Mouse (Mus musculus) adrenal gland, adult (tissue): ENCODE measurements around the gene Mmrn2.
"Not testable (repeated sequence)": the region's sequence is repeated elsewhere in the genome, so short reads cannot be mapped to it uniquely, and the experiment has no call there.

Experiments used
- DNase-seq, 2 experiments: peaks; one replicate each; pipeline ENCODE4 v3.0.0; 2022 to 2023; ENCODE audit warnings: low spot score in 1 of 2; ENCODE audit not compliant: inconsistent age in 2 of 2

Mmrn2 gene

GRCm38 (mm10) chr14:34401135-34401534, 25.9 kb downstream of the Mmrn2 start:
- peak; percentile 77 to 94 for DNase-seq

DNA sequence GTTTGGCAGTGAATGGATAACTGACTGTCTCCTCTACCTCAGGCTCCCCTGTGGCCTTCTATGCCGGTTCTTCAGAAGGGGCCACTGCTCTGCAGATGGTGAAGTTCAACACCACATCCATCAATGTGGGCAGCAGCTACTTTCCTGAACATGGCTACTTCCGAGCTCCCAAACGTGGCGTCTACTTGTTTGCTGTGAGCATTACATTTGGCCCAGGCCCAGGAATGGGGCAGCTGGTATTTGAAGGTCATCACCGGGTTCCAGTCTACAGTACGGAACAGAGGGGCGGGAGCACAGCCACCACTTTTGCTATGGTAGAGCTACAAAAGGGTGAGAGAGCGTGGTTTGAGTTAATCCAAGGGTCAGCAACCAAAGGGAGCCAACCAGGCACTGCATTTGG, 27.6 kb downstream of the Mmrn2 start:
- DNase-seq = peak; percentile 58 to 80

GRCm38 (mm10) chr14:34403424-34403823, 28.2 kb downstream of the Mmrn2 start:
- no peak for DNase-seq

GRCm38 (mm10) chr14:34410716-34411115, 35.5 kb downstream of the Mmrn2 start:
- DNase-seq = no peak

DNA sequence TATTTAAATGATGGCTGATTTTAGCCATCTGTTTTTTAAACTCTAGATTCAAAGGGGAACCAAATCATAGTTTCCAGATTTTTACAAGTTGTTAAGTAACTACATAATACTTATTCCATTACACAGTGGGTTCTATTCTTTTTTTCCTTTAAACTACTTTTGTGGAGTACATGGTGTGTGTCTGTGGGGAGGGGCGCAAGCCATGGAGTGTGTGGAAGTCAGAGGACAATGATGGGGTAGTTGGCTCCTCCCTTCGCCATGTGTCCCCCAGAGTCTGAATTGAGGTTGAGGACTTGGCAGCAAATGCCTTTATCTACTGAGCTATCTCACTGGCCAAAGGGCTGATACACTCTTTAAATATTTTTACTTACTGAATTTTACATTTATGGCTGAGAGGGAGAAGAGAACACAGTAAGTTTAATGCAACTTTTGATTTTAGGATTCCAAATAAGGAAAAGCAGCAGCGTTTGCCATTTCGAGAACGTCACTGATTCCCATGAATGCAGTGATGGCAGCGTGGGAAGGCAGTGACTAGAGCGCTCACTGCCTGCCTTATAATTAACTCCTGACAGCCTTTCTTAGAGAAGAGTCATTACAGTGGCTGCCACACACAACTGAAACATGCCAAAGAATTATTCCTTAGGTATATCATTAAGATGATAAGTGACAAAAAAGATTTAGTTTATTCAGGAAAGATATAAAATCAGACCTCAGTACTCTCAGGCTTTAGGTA, 37.1 kb downstream of the Mmrn2 start:
- DNase-seq = no peak

GRCm38 (mm10) chr14:34416946-34417345, 41.7 kb downstream of the Mmrn2 start:
- DNase-seq = not testable (repeated sequence)

- no peak for DNase-seq
Observed at GRCm38 (mm10) chr14:34417501-34417900, 42.2 kb downstream of the Mmrn2 start.

DNA sequence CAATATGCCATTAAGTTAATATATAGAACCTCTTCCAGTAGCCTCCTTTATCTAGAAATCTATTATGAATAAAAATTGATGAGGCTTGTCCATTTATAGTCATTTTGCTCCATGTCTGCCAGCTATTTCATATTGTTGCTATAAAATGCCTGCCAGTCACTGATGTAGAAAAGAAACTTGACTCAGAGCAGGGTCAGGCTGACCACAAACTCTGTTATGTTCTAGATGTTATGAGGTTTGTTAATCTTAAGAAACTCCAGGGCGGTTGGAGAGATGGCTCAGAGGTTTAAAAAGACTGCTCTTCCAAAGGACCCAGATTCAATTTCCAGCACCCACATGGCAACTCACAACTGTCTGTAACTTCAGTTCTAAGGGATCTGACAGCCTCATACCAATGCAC, 45.8 kb downstream of the Mmrn2 start:
- no peak for DNase-seq

DNA sequence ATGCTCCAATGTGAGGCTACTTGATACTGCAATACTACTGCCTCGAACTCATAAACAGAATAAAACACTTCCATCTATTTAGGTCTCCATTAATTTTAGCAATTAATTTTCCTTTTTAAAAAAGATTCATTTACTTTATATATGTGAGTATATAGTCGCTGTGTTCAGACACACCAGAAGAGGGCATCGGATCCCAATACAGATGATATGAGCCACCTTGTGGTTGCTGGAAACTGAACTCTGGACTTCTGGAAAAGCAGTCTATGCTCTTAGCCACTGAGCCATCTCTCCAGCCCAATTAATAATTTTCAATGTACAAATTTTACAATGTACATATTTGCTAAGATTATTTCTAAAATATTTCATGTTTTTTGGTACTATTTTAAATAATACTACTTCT, 53.0 kb downstream of the Mmrn2 start:
- no peak for DNase-seq

DNA sequence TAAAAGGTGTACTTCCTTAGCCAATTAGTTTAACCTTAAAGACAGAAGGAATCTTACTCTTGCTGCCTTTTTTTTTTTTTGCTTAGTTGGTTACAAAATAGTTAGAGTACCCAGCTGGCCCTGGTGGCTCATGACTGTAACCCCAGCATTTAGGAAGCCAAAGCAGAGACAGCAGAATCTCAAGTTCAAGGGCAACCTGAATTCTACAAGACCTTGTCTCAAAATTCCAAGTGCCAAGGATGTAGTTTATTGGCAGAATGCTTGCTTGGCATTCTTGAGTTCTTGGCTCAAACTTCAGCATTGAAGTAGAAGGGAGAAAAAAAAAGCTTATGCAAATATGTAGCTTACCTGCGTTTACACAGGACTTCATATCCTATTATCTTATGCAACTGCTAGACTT, 53.8 kb downstream of the Mmrn2 start:
- peak in 1 of 2 experiments; percentile 63 for DNase-seq

GRCm38 (mm10) chr14:34440526-34441066, 65.3 kb downstream of the Mmrn2 start:
- no peak for DNase-seq

- DNase-seq = no peak
Observed at GRCm38 (mm10) chr14:34442531-34442930, 67.3 kb downstream of the Mmrn2 start.

DNA sequence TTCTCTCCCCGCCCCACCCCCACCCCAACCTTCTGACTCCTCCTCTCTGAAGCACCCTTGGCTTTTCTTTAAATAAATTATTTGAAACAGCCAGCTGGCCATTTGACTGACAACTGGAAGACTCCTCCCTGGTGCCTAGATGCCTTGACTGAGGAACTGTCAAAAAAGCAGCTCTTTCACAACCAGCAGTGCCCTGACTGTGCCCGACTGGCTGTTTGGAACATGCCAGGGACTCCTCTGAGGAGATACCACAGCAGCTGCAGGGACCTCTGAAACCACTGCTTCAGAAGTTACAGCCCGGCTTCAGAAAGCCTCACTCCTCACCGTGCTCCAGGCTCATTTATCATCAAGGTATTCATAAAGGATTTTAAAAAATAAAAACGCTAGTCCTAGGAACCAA, 69.1 kb downstream of the Mmrn2 start:
- DNase-seq = peak in 1 of 2 experiments; percentile 49

DNA sequence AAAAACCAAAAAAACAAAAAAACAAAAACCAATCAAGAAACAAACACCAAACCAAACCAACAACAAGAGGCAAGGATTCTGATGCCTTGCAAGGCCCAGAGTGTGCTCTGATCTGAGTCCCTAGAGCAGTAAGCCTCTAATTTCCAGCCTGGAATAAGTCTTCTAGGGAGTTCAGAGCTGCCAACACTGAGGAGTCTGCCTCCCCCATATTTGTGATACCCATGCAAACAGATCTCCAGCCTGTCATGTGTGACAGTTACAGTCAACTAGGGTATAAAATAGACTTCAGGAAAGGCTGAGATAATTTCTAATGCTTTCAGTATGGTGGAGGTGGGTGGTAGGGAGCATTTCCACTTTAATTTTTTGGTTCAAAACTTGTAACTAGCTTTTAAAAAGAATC, 69.7 kb downstream of the Mmrn2 start:
- DNase-seq = no peak

GRCm38 (mm10) chr14:34445348-34445747, 70.1 kb downstream of the Mmrn2 start:
- no peak for DNase-seq

DNA sequence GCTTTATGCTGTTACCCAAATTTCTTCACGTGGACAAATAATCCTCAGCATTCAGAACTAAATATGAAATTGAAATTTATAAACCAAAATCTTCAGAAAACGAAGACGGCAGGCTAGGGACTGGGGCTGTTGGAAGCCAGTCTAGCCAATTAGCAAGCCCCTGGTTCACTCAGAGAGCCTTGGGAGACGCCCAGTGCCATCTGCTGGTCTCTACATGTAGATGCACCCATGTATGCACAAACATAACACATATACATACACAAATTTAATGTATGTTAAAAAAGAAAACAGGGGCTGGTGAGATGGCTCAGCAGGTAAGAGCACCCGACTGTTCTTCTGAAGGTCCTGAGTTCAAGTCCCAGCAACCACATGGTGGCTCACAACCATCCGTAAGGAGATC, 71.4 kb downstream of the Mmrn2 start:
- DNase-seq = no peak

DNA sequence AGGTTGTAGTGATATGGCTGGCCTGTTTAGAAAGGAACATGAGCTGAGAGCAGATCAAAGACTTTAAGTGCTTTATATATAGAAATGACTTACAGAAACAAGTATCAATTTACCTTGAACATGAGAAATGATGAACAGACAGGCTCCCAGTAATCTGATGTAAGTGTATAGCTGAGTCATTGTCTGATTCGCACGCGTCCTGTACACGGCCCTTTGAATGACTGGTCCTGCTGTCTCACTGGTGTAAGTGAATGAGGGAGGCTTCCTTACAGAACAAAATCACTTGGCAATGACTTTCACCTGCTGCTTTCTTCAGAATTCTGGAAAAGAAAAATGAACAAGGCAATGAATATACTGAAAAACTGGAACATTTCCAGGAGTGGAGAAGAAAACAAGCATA, 72.4 kb downstream of the Mmrn2 start:
- DNase-seq = peak; percentile 23 to 65

GRCm38 (mm10) chr14:34448398-34448797, 73.1 kb downstream of the Mmrn2 start:
- DNase-seq = no peak

DNA sequence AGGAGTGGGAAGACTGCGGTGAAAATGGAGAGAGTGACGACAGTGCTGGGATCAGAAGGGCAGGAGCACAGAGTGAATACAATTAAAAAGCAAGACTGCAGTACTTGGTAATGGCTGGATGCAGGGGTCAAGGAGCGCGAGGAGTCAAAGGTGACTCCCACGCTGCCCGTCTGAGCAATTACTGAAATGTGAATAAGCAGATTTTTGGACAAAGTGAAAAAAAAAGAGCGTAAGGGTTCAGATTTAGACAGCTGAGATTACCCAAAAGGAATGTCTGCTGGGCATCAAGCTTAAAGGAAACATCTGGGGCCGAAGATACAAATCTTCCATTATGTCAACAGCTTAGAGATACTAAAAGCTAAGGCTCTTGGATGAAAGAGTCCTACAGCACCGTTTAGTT, 74.5 kb downstream of the Mmrn2 start:
- peak; percentile 26 to 57 for DNase-seq

DNA sequence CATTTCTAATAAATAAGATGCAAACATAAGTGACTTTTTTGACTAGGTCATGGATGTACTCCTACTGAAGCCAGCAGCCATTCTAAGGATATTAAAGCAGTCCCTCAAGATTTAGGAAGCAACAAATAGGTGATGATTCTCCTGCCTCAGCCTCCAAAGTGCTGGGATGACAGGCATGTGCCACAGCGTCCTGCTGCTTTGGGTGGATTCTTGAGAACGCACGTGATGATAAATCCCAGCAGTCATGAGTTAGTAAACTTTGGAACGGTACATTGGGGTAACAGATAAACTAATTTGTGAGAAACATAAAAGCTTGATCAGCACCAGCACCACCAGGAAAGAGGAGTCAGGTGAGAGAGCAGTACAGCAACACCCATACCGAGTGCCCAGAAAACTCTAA, 75.2 kb downstream of the Mmrn2 start:
- no peak for DNase-seq

GRCm38 (mm10) chr14:34451872-34452271, 76.6 kb downstream of the Mmrn2 start:
- DNase-seq = no peak

DNA sequence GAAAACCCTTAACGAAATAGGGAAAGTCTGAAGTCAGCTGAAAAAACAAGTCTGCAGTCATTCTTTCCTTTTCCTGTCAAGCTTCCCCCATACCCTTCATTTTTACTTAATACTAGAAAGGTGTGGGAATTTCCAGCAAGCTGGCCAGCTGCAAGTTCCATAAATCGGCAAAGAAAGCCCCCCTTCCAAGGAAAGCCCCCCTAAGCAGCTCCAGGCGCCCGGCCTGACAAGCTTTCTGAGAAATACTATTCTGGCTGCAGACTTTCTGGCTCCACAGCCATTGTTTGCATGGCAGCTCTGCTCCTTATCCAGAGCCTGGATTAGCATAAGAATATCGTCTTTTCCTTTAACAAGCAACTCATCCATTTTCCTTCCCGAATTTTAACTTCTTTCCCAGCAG, 78.4 kb downstream of the Mmrn2 start:
- DNase-seq = no peak
